Mouse (Mus musculus) heart, adult 2 months (tissue): ENCODE measurements around the gene Srsf7.

Experiments used
- CTCF ChIP-seq: fragments of 200-600 bp; IDR thresholded peaks from 2 replicates; pipeline ENCODE4 v1.8.1; 2022; ENCODE audit warnings: antibody characterized with exemption, mild to moderate bottlenecking, moderate library complexity
- EP300 ChIP-seq: fragments of 200-500 bp; IDR thresholded peaks from 2 replicates; pipeline ENCODE4 v1.6.1; 2011; ENCODE audit warnings: low read depth, low read length, control low read depth; ENCODE audit not compliant: insufficient read depth
- POLR2A ChIP-seq: fragments of 200-500 bp; IDR thresholded peaks from 2 replicates; pipeline ENCODE4 v1.6.1; 2011; ENCODE audit warnings: mild to moderate bottlenecking, low read depth, low read length, control low read depth; ENCODE audit not compliant: insufficient read depth

DNA sequence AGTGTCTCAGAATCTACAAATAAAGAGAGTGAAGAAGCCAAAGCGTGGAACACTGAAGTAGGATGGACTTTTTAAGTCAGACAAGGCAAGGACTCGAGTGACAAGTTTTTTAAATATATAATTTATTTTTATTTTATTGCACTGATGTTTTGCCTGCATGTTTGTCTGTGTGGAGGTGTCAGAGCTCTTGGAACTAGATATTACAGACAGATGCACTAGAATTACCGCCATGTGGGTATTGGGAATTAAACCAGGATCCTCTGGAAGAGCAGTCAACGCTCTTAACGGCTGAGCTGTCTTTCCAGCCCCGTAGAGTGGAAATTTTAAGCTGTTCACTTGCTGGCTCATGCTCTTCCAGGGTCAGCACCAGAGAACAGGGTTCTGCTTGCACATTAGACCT is 40.8 kb downstream of the Srsf7 start:
- TF ChIP-seq CTCF (no peak), POLR2A (no peak), EP300 (no peak)
